Mouse (Mus musculus): ENCODE data around the gene Gm49353. TPM values are rescaled to one million over a fixed set of nuclear protein-coding genes. Genes with fewer than 3 reads are reported as not detected.

Gene Gm49353
- polyA plus RNA-seq (2017; shearing (Covaris generic)) = not detected

GRCm38 (mm10) chr10:29198642-29199041, at the start of gene Gm49353:
Gene Gm49353 (plus strand): TSS chr10:29198954.

GRCm38 (mm10) chr10:29211453-29211852, 12.7 kb downstream of the Gm49353 start, which contains the start of gene 9330159F19Rik:
Gene 9330159F19Rik (plus strand): TSS chr10:29211606.

Other genes with a start within 250 kb of the Gm49353 start
- gene 2310057J18Rik, start 212.7 kb upstream of the Gm49353 start, polyA plus RNA-seq (2017; shearing (Covaris generic)) = not detected
- not detected for gene Soga3, start 55.1 kb upstream of the Gm49353 start, polyA plus RNA-seq (2017; shearing (Covaris generic))
- gene 9330159F19Rik, start 12.7 kb downstream of the Gm49353 start, polyA plus RNA-seq (2017; shearing (Covaris generic)) = not detected
- 9.6 TPM for gene Echdc1, start 114.2 kb downstream of the Gm49353 start, polyA plus RNA-seq (2017; shearing (Covaris generic))
- gene Rnf146, start 163.5 kb downstream of the Gm49353 start, polyA plus RNA-seq (2017; shearing (Covaris generic)) = 131 TPM